12 mouse cellular contexts compared by ENCODE assay signal in the genomic region with DNA sequence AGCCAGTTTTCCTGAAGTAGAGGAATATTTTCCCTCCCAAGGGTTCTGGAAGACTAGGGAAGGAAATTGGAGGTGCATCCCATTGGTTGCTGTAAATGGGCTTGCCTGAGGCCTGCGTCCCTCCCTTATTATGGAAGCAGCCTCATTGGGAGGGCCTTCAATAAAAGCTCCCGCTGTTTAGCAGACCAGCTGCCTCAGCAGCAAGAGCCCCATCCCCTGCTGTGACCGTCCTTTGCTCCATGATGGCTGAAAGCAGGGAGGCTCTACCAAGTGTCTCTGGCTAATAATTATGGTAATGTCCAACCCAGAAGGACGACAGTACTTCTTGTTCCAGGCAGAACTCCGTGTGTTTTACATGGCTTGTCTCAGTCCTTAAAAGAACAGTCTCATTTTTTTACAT. TPM values are rescaled to one million over a fixed set of nuclear protein-coding genes. Genes with fewer than 3 reads are reported as not detected.
A peak's percentile ranks its signal among the peaks of the same experiment; 100 is the strongest.
DNase-seq lines count a peak whose midpoint lies in the region; ATAC-seq and TF ChIP-seq lines count a peak whose summit lies in the region.
"Had no signal": no experiment of that assay in that cellular context is flagged by ENCODE, and none has a peak within 500 bp of the region (broad histone marks: within the 10 kb centered on the region; RNA-seq: fewer than 3 reads in every experiment).

No protein-coding gene starts in this region.

- no peaks in the 10 kb centered on the region for H3K9me3 ChIP-seq in forebrain, embryonic 16.5 days (ENCODE audit: control insufficient read depth, low read length)
- H3K9me3 ChIP-seq in intestine, embryonic 15.5 days, result no peaks in the 10 kb centered on the region
- H3K9me3 ChIP-seq: liver, embryonic 13.5 days had no signal

- no peaks in the 10 kb centered on the region for H3K27me3 ChIP-seq in cerebellum, adult 2 months (ENCODE audit: control insufficient read depth, insufficient read depth, low read length)
- no peaks in the 10 kb centered on the region for H3K27me3 ChIP-seq in forebrain, embryonic 16.5 days (replicated peaks; ENCODE audit: control insufficient read depth, insufficient read depth, low read length)
- no peaks in the 10 kb centered on the region for H3K27me3 ChIP-seq in intestine, embryonic 15.5 days (replicated peaks)
- H3K27me3 ChIP-seq: liver, embryonic 13.5 days had no signal

- WGBS in cerebellum, adult 2 months, result 6% methylated on average over 5 of the region's 5 CpGs
- WGBS in forebrain, embryonic 16.5 days, result 4% methylated on average over 5 of the region's 5 CpGs
- 37% methylated on average over 5 of the region's 5 CpGs for WGBS in intestine, embryonic 15.5 days

- peak; percentile 26 for DNase-seq in WW6 (ENCODE audit: low read depth, low spot score)
- DNase-seq in cerebellum, adult 2 months, result peak; percentile 81 to 85
- peak; percentile 43 for DNase-seq in mesoderm, embryonic 11.5 days (ENCODE audit: low read depth, low spot score)
- DNase-seq in testis, postnatal 14 days (ENCODE audit: low spot score), result no peak
- DNase-seq in spleen, postnatal 14 days (ENCODE audit: low spot score in 2 of 2), result no peak
- DNase-seq: layer of hippocampus, adult 9-11 months; liver, embryonic 13.5 days; right cerebral cortex, postnatal 4 days; thymus, postnatal 4 days had no signal

- H3K4me2 ChIP-seq in forebrain, embryonic 16.5 days (ENCODE audit: low read length), result no peak overlapping the region
- H3K4me2 ChIP-seq in intestine, embryonic 15.5 days (replicated peaks), result no peak overlapping the region
- H3K4me2 ChIP-seq: liver, embryonic 13.5 days had no signal

- peak; percentile 71 for ATAC-seq in forebrain, embryonic 16.5 days
- no peak for ATAC-seq in intestine, embryonic 15.5 days

- peaks cover 24% of the 10 kb centered on the region for H3K4me1 ChIP-seq in cerebellum, adult 2 months (ENCODE audit: control insufficient read depth, insufficient read depth, low read length)
- H3K4me1 ChIP-seq in forebrain, embryonic 16.5 days (replicated peaks; ENCODE audit: control insufficient read depth, insufficient read depth, low read length), result no peaks in the 10 kb centered on the region
- H3K4me1 ChIP-seq in intestine, embryonic 15.5 days (replicated peaks), result no peaks in the 10 kb centered on the region; the same call in 1 of the 2 replicates
- H3K4me1 ChIP-seq: liver, embryonic 13.5 days had no signal

- no peak overlapping the region for H3K4me3 ChIP-seq in cerebellum, adult 2 months (replicated peaks; ENCODE audit: insufficient read depth, low read depth, low read length)
- no peak overlapping the region for H3K4me3 ChIP-seq in forebrain, embryonic 16.5 days (replicated peaks; ENCODE audit: low read length)
- H3K4me3 ChIP-seq in intestine, embryonic 15.5 days (replicated peaks), result no peak overlapping the region
- H3K4me3 ChIP-seq: liver, embryonic 13.5 days; megakaryocyte, embryonic 14.5 days had no signal

- H3K9ac ChIP-seq in forebrain, embryonic 16.5 days (replicated peaks; ENCODE audit: low read depth, low read length), result no peak overlapping the region
- no peak overlapping the region for H3K9ac ChIP-seq in intestine, embryonic 15.5 days
- H3K9ac ChIP-seq: liver, embryonic 13.5 days had no signal

- peak overlapping the region; percentile 79 for H3K27ac ChIP-seq in cerebellum, adult 2 months (ENCODE audit: insufficient read depth, low read length)
- no peak overlapping the region for H3K27ac ChIP-seq in forebrain, embryonic 16.5 days (ENCODE audit: low read length)
- no peak overlapping the region for H3K27ac ChIP-seq in intestine, embryonic 15.5 days
- H3K27ac ChIP-seq: liver, embryonic 13.5 days had no signal

- TF ChIP-seq POLR2A in cerebellum, adult 2 months (IDR thresholded peaks at IDR 0.05; ENCODE audit: borderline replicate concordance, insufficient read depth, low read length), result no peak

- TF ChIP-seq CTCF in cerebellum, adult 2 months (IDR thresholded peaks at IDR 0.05; ENCODE audit: borderline replicate concordance, insufficient read depth, low read depth, low read length), result no peak

- no peaks in the 10 kb centered on the region for H3K36me3 ChIP-seq in forebrain, embryonic 16.5 days (ENCODE audit: control insufficient read depth, insufficient read depth)
- H3K36me3 ChIP-seq in intestine, embryonic 15.5 days, result no peaks in the 10 kb centered on the region
- H3K36me3 ChIP-seq: liver, embryonic 13.5 days had no signal

RNA-seq across cellular contexts. Expression of gene Btg1, which starts 42.1 kb away (rescaled TPM):
- 72.7 and 87.6 TPM in 2 replicates for polyA plus RNA-seq in cerebellum, adult 2 months (2012; rRNA removed)
- polyA plus RNA-seq in forebrain, embryonic 16.5 days (2015; fragmentation: Nextera tagmentation; extraction: Ambion mirVana), result 56.8 and 65.7 TPM in 2 replicates
- polyA plus RNA-seq in intestine, embryonic 15.5 days (2015; fragmentation: Nextera tagmentation; extraction: Ambion mirVana), result 43.9 and 47.9 TPM in 2 replicates

Comparison
In these comparisons a context has a peak if more than half of its experiments do, and no peak if none do; other contexts are left out.
1. DNase-seq: peak in WW6 (single experiment), cerebellum, adult 2 months (2 of 2) and mesoderm, embryonic 11.5 days (single experiment); none in testis, postnatal 14 days (single experiment) and spleen, postnatal 14 days (0 of 2).